Mouse (Mus musculus) spleen, postnatal 14 days (tissue): ENCODE results near the gene Gm20458.

ENCODE experiments used
- DNase-seq, 2 experiments: peaks; one replicate each; pipeline ENCODE4 v3.0.0; 2021 to 2022; ENCODE audit warnings: low spot score in 2 of 2

Gene Gm20458

GRCm38 (mm10) chr2:164453047-164453757 is 7.6 kb upstream of the Gm20458 start:
- no peak for DNase-seq

- DNase-seq: no peak
Measured at GRCm38 (mm10) chr2:164453887-164454500, 6.8 kb upstream of the Gm20458 start.

- no peak for DNase-seq
Measured at GRCm38 (mm10) chr2:164454846-164455245, 5.9 kb upstream of the Gm20458 start.

- no peak for DNase-seq
Measured at GRCm38 (mm10) chr2:164455421-164456190, 5.2 kb upstream of the Gm20458 start.

GRCm38 (mm10) chr2:164456413-164456812 is 4.4 kb upstream of the Gm20458 start:
- no peak for DNase-seq

- DNase-seq: no peak
Measured at GRCm38 (mm10) chr2:164456864-164457300, 3.9 kb upstream of the Gm20458 start, which contains the start of gene Sys1. TSS of gene Sys1 (plus strand) at chr2:164456964.

- DNase-seq: no peak
Measured at GRCm38 (mm10) chr2:164457942-164458341, 2.8 kb upstream of the Gm20458 start.

GRCm38 (mm10) chr2:164458535-164458934 is 2.2 kb upstream of the Gm20458 start:
- no peak for DNase-seq

GRCm38 (mm10) chr2:164465161-164465560 is 4.4 kb downstream of the Gm20458 start:
- no peak for DNase-seq

- DNase-seq: no peak
Measured at GRCm38 (mm10) chr2:164466787-164467186, 6.0 kb downstream of the Gm20458 start.

- peak in 1 of 2 experiments; percentile 51 for DNase-seq
Measured at GRCm38 (mm10) chr2:164470254-164470653, 9.5 kb downstream of the Gm20458 start.

- DNase-seq: no peak
Measured at GRCm38 (mm10) chr2:164473624-164474023, 12.9 kb downstream of the Gm20458 start, which contains the start of gene Trp53tg5. TSS of gene Trp53tg5 (minus strand) at chr2:164473724.

GRCm38 (mm10) chr2:164485681-164486257 is 25.0 kb downstream of the Gm20458 start, which contains the start of gene Dbndd2:
TSS of gene Dbndd2 (plus strand) at chr2:164486106.
- no peak for DNase-seq

- DNase-seq: no peak
Measured at GRCm38 (mm10) chr2:164486258-164487114, 25.7 kb downstream of the Gm20458 start.

GRCm38 (mm10) chr2:164487115-164487527 is 26.4 kb downstream of the Gm20458 start:
- DNase-seq: no peak

- no peak for DNase-seq
Measured at GRCm38 (mm10) chr2:164487812-164488211, 27.0 kb downstream of the Gm20458 start.

- DNase-seq: no peak
Measured at GRCm38 (mm10) chr2:164494126-164494525, 33.4 kb downstream of the Gm20458 start.

- DNase-seq: no peak
Measured at GRCm38 (mm10) chr2:164496331-164496730, 35.6 kb downstream of the Gm20458 start.

GRCm38 (mm10) chr2:164496847-164497690 is 36.3 kb downstream of the Gm20458 start, which contains the start of gene Pigt:
TSS of gene Pigt (plus strand) at chr2:164497520.
- DNase-seq: peak; percentile 66 to 82
